Mouse (Mus musculus): Measurements from ENCODE around the gene Ffar1. TPM values are rescaled to one million over a fixed set of nuclear protein-coding genes. Genes with fewer than 3 reads are reported as not detected.

The Ffar1 gene
- total RNA-seq, 2 experiments from 2014 or later: not detected

- DNase-seq (ENCODE audit: low spot score in 2 of 2): no peak
- intact Hi-C loops (cut with DNase I): loop anchor here (5.0 kb wide), 1 partner anchor 45 kb away; the partner anchor contains the start of gene Ffar3
Observed at GRCm38 (mm10) chr7:30812291-30812807, 49.0 kb downstream of the Ffar1 start.

- no peak for DNase-seq (ENCODE audit: low spot score in 2 of 2)
- intact Hi-C loops (cut with DNase I): loop anchor here (5.0 kb wide), 1 partner anchor 45 kb away; the partner anchor contains the start of gene Ffar3
Observed at GRCm38 (mm10) chr7:30811757-30812290, 49.5 kb downstream of the Ffar1 start.

DNA sequence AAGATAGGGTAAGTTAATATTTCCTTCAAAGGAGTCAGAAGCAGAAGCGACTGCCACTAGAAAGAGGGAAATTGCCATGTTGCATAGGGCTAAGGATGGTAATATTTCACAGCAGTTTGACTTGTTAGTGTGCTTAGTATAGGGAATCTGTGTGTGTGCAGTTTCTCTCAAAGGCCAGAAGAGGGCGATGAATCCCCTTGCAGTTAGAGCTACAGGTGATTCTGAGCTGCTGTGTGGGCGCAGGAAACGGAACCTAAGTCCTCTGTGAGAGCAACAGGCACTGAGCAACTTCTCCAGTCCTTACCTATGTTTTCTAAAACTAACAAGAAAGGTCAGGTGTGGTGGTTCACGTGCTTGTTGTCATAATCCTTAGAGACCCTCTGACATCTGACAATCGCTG is 51.0 kb downstream of the Ffar1 start:
- intact Hi-C loops (cut with DNase I): loop anchor here (5.0 kb wide), 1 partner anchor 47 kb away; the partner anchor contains the start of gene Ffar3
- DNase-seq (ENCODE audit: low spot score in 2 of 2): no peak

Other genes with a start within 250 kb of the Ffar1 start
- under 1 TPM; 0.32 to 0.48 TPM for gene Upk1a, start 248.7 kb downstream of the Ffar1 start, total RNA-seq (2021)
- 100 to 1,000 TPM; 783 to 807 TPM for gene Cox6b1, start 235.4 kb downstream of the Ffar1 start, total RNA-seq (2021)
- not detected for gene Etv2, start 225.7 kb downstream of the Ffar1 start, total RNA-seq (2021)
- gene Rbm42, start 211.2 kb downstream of the Ffar1 start, total RNA-seq (2021): 10 to 100 TPM; 67.9 to 69.0 TPM
- gene Haus5, start 196.6 kb downstream of the Ffar1 start, total RNA-seq (2021): 1 to 10 TPM; 5.9 to 6.5 TPM
- gene Pmis2, start 190.0 kb downstream of the Ffar1 start, total RNA-seq (2021): not detected
- not detected for gene 2200002J24Rik, start 162.6 kb downstream of the Ffar1 start, total RNA-seq (2021)
- 1 to 10 TPM in 1 of 2 experiments, under 1 TPM in 1; 0.78 to 1.0 TPM for gene Atp4a, start 149.4 kb downstream of the Ffar1 start, total RNA-seq (2021)
- 100 to 1,000 TPM; 137 TPM for gene Tmem147, start 132.0 kb downstream of the Ffar1 start, total RNA-seq (2021)
- gene Gapdhs, start 117.9 kb downstream of the Ffar1 start, total RNA-seq (2021): not detected
- gene Sbsn, start 110.1 kb downstream of the Ffar1 start, total RNA-seq (2021): 10 to 100 TPM in 1 of 2 experiments, 1 to 10 TPM in 1; 5.5 to 10.0 TPM
- 1 to 10 TPM; 3.6 to 4.2 TPM for gene Dmkn, start 97.8 kb downstream of the Ffar1 start, total RNA-seq (2021)
- not detected for gene Krtdap, start 73.7 kb downstream of the Ffar1 start, total RNA-seq (2021)
- under 1 TPM in 1 of 2 experiments, not detected in 1; 0.17 TPM for gene Ffar2, start 37.8 kb downstream of the Ffar1 start, total RNA-seq (2021)
- gene Ffar3, start 5.4 kb downstream of the Ffar1 start, total RNA-seq (2021): under 1 TPM in 1 of 2 experiments, not detected in 1; 0.21 TPM
- gene Cd22, start 18.8 kb upstream of the Ffar1 start, total RNA-seq (2021): not detected
- 100 to 1,000 TPM; 112 to 195 TPM for gene Mag, start 53.3 kb upstream of the Ffar1 start, total RNA-seq (2021)
- gene Hamp2, start 63.1 kb upstream of the Ffar1 start, total RNA-seq (2021): not detected
- not detected for gene Hamp, start 82.5 kb upstream of the Ffar1 start, total RNA-seq (2021)
- 100 to 1,000 TPM; 113 to 115 TPM for gene Usf2, start 95.2 kb upstream of the Ffar1 start, total RNA-seq (2021)
- 10 to 100 TPM; 11.9 to 13.0 TPM for gene Lsr, start 111.9 kb upstream of the Ffar1 start, total RNA-seq (2021)
- under 1 TPM; 0.18 to 0.27 TPM for gene Fam187b, start 112.2 kb upstream of the Ffar1 start, total RNA-seq (2021)
- 10 to 100 TPM; 36.3 to 37.2 TPM for gene Fxyd5, start 180.9 kb upstream of the Ffar1 start, total RNA-seq (2021)
- 100 to 1,000 TPM; 326 to 365 TPM for gene Fxyd7, start 189.9 kb upstream of the Ffar1 start, total RNA-seq (2021)
- 10 to 100 TPM; 46.1 to 47.7 TPM for gene Fxyd1, start 195.6 kb upstream of the Ffar1 start, total RNA-seq (2021)
- 10 to 100 TPM; 16.2 to 17.5 TPM for gene Lgi4, start 197.8 kb upstream of the Ffar1 start, total RNA-seq (2021)
- not detected for gene Fxyd3, start 215.1 kb upstream of the Ffar1 start, total RNA-seq (2021)